Mouse (Mus musculus) spleen, adult 12 weeks (tissue): ENCODE data around the gene Zfp280d.

Experiments used
- DNase-seq: peaks from one replicate; pipeline ENCODE4 v3.0.0; 2022; ENCODE audit warnings: low spot score

Gene Zfp280d

GRCm38 (mm10) chr9:72274677-72275076, at the start of gene Zfp280d:
Zfp280d (plus strand) TSS chr9:72274860.
- peak; percentile 79 for DNase-seq

- DNase-seq, result no peak
These were observed 48.1 kb upstream of the Zfp280d start for GRCm38 (mm10) chr9:72226536-72226935.

GRCm38 (mm10) chr9:72252656-72253055, 22.0 kb upstream of the Zfp280d start:
- no peak for DNase-seq

- no peak for DNase-seq
These were observed 19.4 kb upstream of the Zfp280d start for GRCm38 (mm10) chr9:72255227-72255626.

GRCm38 (mm10) chr9:72256646-72257045, 18.0 kb upstream of the Zfp280d start:
- no peak for DNase-seq

- peak; percentile 2 for DNase-seq
These were observed 14.3 kb upstream of the Zfp280d start for GRCm38 (mm10) chr9:72260337-72260736.

GRCm38 (mm10) chr9:72264859-72265258, 9.8 kb upstream of the Zfp280d start:
- DNase-seq, result no peak

GRCm38 (mm10) chr9:72270146-72270545, 4.5 kb upstream of the Zfp280d start:
- no peak for DNase-seq

- DNase-seq, result no peak
These were observed 832 bp upstream of the Zfp280d start for GRCm38 (mm10) chr9:72273646-72274410.

- peak; percentile 51 for DNase-seq
These were observed 680 bp downstream of the Zfp280d start for GRCm38 (mm10) chr9:72275101-72275978.

GRCm38 (mm10) chr9:72275979-72276500, 1.4 kb downstream of the Zfp280d start:
- DNase-seq, result peak; percentile 21

GRCm38 (mm10) chr9:72276941-72277340, 2.3 kb downstream of the Zfp280d start:
- DNase-seq, result no peak

- no peak for DNase-seq
These were observed 5.3 kb downstream of the Zfp280d start for GRCm38 (mm10) chr9:72279943-72280342.

- no peak for DNase-seq
These were observed 13.0 kb downstream of the Zfp280d start for GRCm38 (mm10) chr9:72287696-72288095.

- no peak for DNase-seq
These were observed 13.6 kb downstream of the Zfp280d start for GRCm38 (mm10) chr9:72288210-72288609.

- DNase-seq, result no peak
These were observed 14.4 kb downstream of the Zfp280d start for GRCm38 (mm10) chr9:72289094-72289493.

GRCm38 (mm10) chr9:72294076-72294475, 19.4 kb downstream of the Zfp280d start:
- no peak for DNase-seq

GRCm38 (mm10) chr9:72309765-72310164, 35.1 kb downstream of the Zfp280d start:
- no peak for DNase-seq

GRCm38 (mm10) chr9:72333221-72333620, 58.6 kb downstream of the Zfp280d start:
- no peak for DNase-seq

GRCm38 (mm10) chr9:72336069-72336468, 61.4 kb downstream of the Zfp280d start:
- no peak for DNase-seq

GRCm38 (mm10) chr9:72339119-72339518, 64.5 kb downstream of the Zfp280d start:
- no peak for DNase-seq

GRCm38 (mm10) chr9:72343844-72344243, 69.2 kb downstream of the Zfp280d start:
- DNase-seq, result no peak

GRCm38 (mm10) chr9:72372359-72372758, 97.7 kb downstream of the Zfp280d start:
- DNase-seq, result no peak
